Mouse (Mus musculus): ENCODE measurements around the gene 4921530L21Rik.

- TF ChIP-seq CTCF (IDR thresholded peaks at IDR 0.05; ENCODE audit: insufficient read depth, low read depth, low read length) (no peak), POLR2A (IDR thresholded peaks at IDR 0.05; ENCODE audit: insufficient read depth, low read depth, low read length) (no peak)
Observed at GRCm38 (mm10) chr14:95876785-95877510, 4.1 kb upstream of the 4921530L21Rik start.

All from olfactory bulb, adult 2 months (tissue).